11 mouse cellular contexts compared by ENCODE assay signal in genomic region chr13:30567571-30567970, GRCm38 (mm10).
"Had no signal": no experiment of that assay in that cellular context is flagged by ENCODE, and none has a peak within 500 bp of the region (broad histone marks: within the 10 kb centered on the region; RNA-seq: fewer than 3 reads in every experiment).

No protein-coding gene starts in this region.

- H3K9me3 ChIP-seq: hindbrain, embryonic 15.5 days; limb, embryonic 15.5 days; megakaryocyte, embryonic 14.5 days; midbrain, embryonic 15.5 days; neural tube, embryonic 12.5 days had no signal

- H3K36me3 ChIP-seq: hindbrain, embryonic 15.5 days; limb, embryonic 15.5 days; midbrain, embryonic 15.5 days; neural tube, embryonic 12.5 days had no signal

- H3K4me1 ChIP-seq: hindbrain, embryonic 15.5 days; limb, embryonic 15.5 days; midbrain, embryonic 15.5 days; neural tube, embryonic 12.5 days had no signal

- DNase-seq: kidney, adult 2 months had no signal

- H3K27ac ChIP-seq: hindbrain, embryonic 15.5 days; left cerebral cortex, adult 2 months; limb, embryonic 15.5 days; liver, embryonic 14.5 days; macrophage; midbrain, embryonic 15.5 days; neural tube, embryonic 12.5 days had no signal

- H3K9ac ChIP-seq: hindbrain, embryonic 15.5 days; limb, embryonic 15.5 days; liver, embryonic 14.5 days; midbrain, embryonic 15.5 days; neural tube, embryonic 12.5 days had no signal

- H3K4me3 ChIP-seq: hindbrain, embryonic 15.5 days; left cerebral cortex, adult 2 months; limb, embryonic 15.5 days; megakaryocyte, embryonic 14.5 days; midbrain, embryonic 15.5 days; neural tube, embryonic 12.5 days had no signal

- H3K27me3 ChIP-seq: hindbrain, embryonic 15.5 days; limb, embryonic 15.5 days; midbrain, embryonic 15.5 days; neural tube, embryonic 12.5 days had no signal

- ATAC-seq: inflammation-experienced regulatory T-cells, adult 6 months; midbrain, embryonic 15.5 days had no signal

- H3K4me2 ChIP-seq: hindbrain, embryonic 15.5 days; limb, embryonic 15.5 days; midbrain, embryonic 11.5 days; midbrain, embryonic 15.5 days; neural tube, embryonic 12.5 days had no signal
